14 mouse cellular contexts compared by ENCODE assay signal in the genomic region with DNA sequence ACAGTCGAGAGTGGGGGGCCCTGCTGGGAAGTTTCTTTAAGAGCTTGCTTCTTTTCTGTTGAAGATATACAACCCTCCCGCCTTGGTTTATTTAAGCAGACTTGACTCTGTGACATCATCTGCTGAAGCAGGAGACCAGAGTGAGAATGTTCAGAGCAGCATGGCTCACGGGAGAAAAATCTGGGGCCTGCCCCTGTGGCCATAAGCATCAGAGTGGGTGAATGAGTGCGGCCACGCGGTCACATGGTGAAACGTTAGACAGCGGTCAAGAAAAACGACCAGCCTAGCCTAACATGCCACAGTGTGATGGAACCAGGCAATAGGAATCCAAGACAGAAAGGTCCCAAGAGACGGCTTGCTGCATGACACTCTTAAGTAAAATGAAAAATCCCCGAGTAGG.
"Had no signal": no experiment of that assay in that cellular context is flagged by ENCODE, and none has a peak within 500 bp of the region (broad histone marks: within the 10 kb centered on the region; RNA-seq: fewer than 3 reads in every experiment).

No protein-coding gene starts in this region.

- H3K27ac ChIP-seq: midbrain, embryonic 10.5 days; midbrain, embryonic 12.5 days had no signal

- H3K9ac ChIP-seq: lung, embryonic 14.5 days; midbrain, embryonic 12.5 days had no signal

- H3K4me2 ChIP-seq: lung, embryonic 14.5 days; midbrain, embryonic 12.5 days had no signal

- H3K27me3 ChIP-seq: midbrain, embryonic 12.5 days had no signal

- DNase-seq: lung, adult 18-20 months; lung, embryonic 14.5 days; lung, postnatal 10 days; lung, postnatal 4 days; midbrain, embryonic 14.5 days; retina, postnatal 1 day; right cerebral cortex, adult 18-20 months; right cerebral cortex, postnatal 25 days; right cerebral cortex, postnatal 4 days; spleen, adult 18-20 months; thymus, adult 18-20 months; thymus, postnatal 14 days had no signal

- H3K4me3 ChIP-seq: midbrain, embryonic 10.5 days; midbrain, embryonic 12.5 days had no signal

- H3K36me3 ChIP-seq: midbrain, embryonic 10.5 days; midbrain, embryonic 12.5 days had no signal
